Comparison of ENCODE assay signal across 18 mouse cellular contexts in genomic region chr16:63287655-63288054, GRCm38 (mm10).
DNase-seq lines count a peak whose midpoint lies in the region; ATAC-seq and TF ChIP-seq lines count a peak whose summit lies in the region.
"Had no signal": no experiment of that assay in that cellular context is flagged by ENCODE, and none has a peak within 500 bp of the region (broad histone marks: within the 10 kb centered on the region; RNA-seq: fewer than 3 reads in every experiment).

No protein-coding gene starts in this region.

- no peak for TF ChIP-seq POLR2A in kidney, adult 2 months (IDR thresholded peaks at IDR 0.05; ENCODE audit: low read depth, low read length)

- H3K27me3 ChIP-seq in kidney, embryonic 16.5 days (ENCODE audit: insufficient read depth, low read length): no peaks in the 10 kb centered on the region
- H3K27me3 ChIP-seq in kidney, adult 2 months (replicated peaks; ENCODE audit: control insufficient read depth, insufficient read depth, low read length): no peaks in the 10 kb centered on the region
- H3K27me3 ChIP-seq in limb, embryonic 10.5 days (ENCODE audit: low read depth, poor library complexity, severe bottlenecking): no peaks in the 10 kb centered on the region
- no peaks in the 10 kb centered on the region for H3K27me3 ChIP-seq in hindbrain, embryonic 13.5 days
- H3K27me3 ChIP-seq: heart, embryonic 12.5 days; liver, embryonic 15.5 days; midbrain, embryonic 13.5 days had no signal

- no peaks in the 10 kb centered on the region for H3K4me1 ChIP-seq in kidney, embryonic 16.5 days (ENCODE audit: insufficient read depth, low read length)
- H3K4me1 ChIP-seq in kidney, adult 2 months (ENCODE audit: control insufficient read depth, insufficient read depth, low read length): no peaks in the 10 kb centered on the region
- H3K4me1 ChIP-seq in limb, embryonic 10.5 days: peaks cover 24% of the 10 kb centered on the region
- H3K4me1 ChIP-seq in hindbrain, embryonic 13.5 days (replicated peaks): no peaks in the 10 kb centered on the region
- H3K4me1 ChIP-seq: heart, embryonic 12.5 days; liver, embryonic 15.5 days; midbrain, embryonic 13.5 days had no signal

- WGBS in kidney, embryonic 16.5 days: 57% methylated on average over 7 of the region's 7 CpGs
- 50% methylated on average over 7 of the region's 7 CpGs for WGBS in kidney, adult 2 months
- WGBS in limb, embryonic 10.5 days: 44% methylated on average over 7 of the region's 7 CpGs
- 85% methylated on average over 7 of the region's 7 CpGs for WGBS in hindbrain, embryonic 13.5 days

- no peaks in the 10 kb centered on the region for H3K9me3 ChIP-seq in kidney, embryonic 16.5 days (ENCODE audit: low read length)
- H3K9me3 ChIP-seq in limb, embryonic 10.5 days (replicated peaks): no peaks in the 10 kb centered on the region
- H3K9me3 ChIP-seq in hindbrain, embryonic 13.5 days: no peaks in the 10 kb centered on the region
- H3K9me3 ChIP-seq: heart, embryonic 12.5 days; liver, embryonic 15.5 days; midbrain, embryonic 13.5 days had no signal

- H3K4me2 ChIP-seq in kidney, embryonic 16.5 days (replicated peaks; ENCODE audit: low read depth, low read length): no peak overlapping the region; the same call in 1 of the 2 replicates
- H3K4me2 ChIP-seq in hindbrain, embryonic 13.5 days: no peak overlapping the region
- H3K4me2 ChIP-seq: heart, embryonic 12.5 days; liver, embryonic 15.5 days; midbrain, embryonic 13.5 days had no signal

- H3K27ac ChIP-seq in kidney, embryonic 16.5 days (ENCODE audit: low read length): no peak overlapping the region
- H3K27ac ChIP-seq in kidney, adult 2 months (ENCODE audit: insufficient read depth, low read depth, low read length): no peak overlapping the region
- H3K27ac ChIP-seq in limb, embryonic 10.5 days: no peak overlapping the region
- no peak overlapping the region for H3K27ac ChIP-seq in hindbrain, embryonic 13.5 days
- H3K27ac ChIP-seq: hindbrain, postnatal 0 days; liver, embryonic 15.5 days; midbrain, embryonic 13.5 days had no signal

- no peak for DNase-seq in kidney, adult 2 months
- DNase-seq in urinary bladder, postnatal 14 days (ENCODE audit: low spot score): peak; percentile 13
- DNase-seq in urinary bladder, postnatal 4 days (ENCODE audit: low spot score in 2 of 2): no peak
- peak; percentile 62 for DNase-seq in limb, embryonic 10.5 days (ENCODE audit: low spot score)
- no peak for DNase-seq in layer of hippocampus, postnatal 14 days (ENCODE audit: low spot score in 2 of 2)
- no peak for DNase-seq in cerebellum, postnatal 14 days
- DNase-seq: adrenal gland, postnatal 14 days; cerebellum, adult 18-20 months; heart, postnatal 36 days; kidney, postnatal 25 days; thymus, postnatal 36 days had no signal

- TF ChIP-seq CTCF in kidney, adult 2 months (conservative IDR thresholded peaks at IDR 0.05; ENCODE audit: insufficient read depth, insufficient read length, low read depth, low read length): no peak

- no peak overlapping the region for H3K9ac ChIP-seq in kidney, embryonic 16.5 days (replicated peaks; ENCODE audit: low read length)
- no peak overlapping the region for H3K9ac ChIP-seq in hindbrain, embryonic 13.5 days
- H3K9ac ChIP-seq: heart, embryonic 12.5 days; liver, embryonic 15.5 days; midbrain, embryonic 13.5 days had no signal

- ATAC-seq in kidney, embryonic 16.5 days (ENCODE audit: low FRiP score, low TSS enrichment): peak; percentile 80; the same call in 1 of the 2 replicates
- no peak for ATAC-seq in hindbrain, embryonic 13.5 days (ENCODE audit: low FRiP score)
- ATAC-seq: forebrain, embryonic 16.5 days; hindbrain, postnatal 0 days; midbrain, embryonic 13.5 days had no signal

- no peaks in the 10 kb centered on the region for H3K36me3 ChIP-seq in kidney, embryonic 16.5 days (ENCODE audit: insufficient read depth, low read length)
- no peaks in the 10 kb centered on the region for H3K36me3 ChIP-seq in kidney, adult 2 months (ENCODE audit: control insufficient read depth, insufficient read depth, low read length)
- no peaks in the 10 kb centered on the region for H3K36me3 ChIP-seq in limb, embryonic 10.5 days
- no peaks in the 10 kb centered on the region for H3K36me3 ChIP-seq in hindbrain, embryonic 13.5 days
- H3K36me3 ChIP-seq: heart, embryonic 12.5 days; liver, embryonic 15.5 days; midbrain, embryonic 13.5 days had no signal

- H3K4me3 ChIP-seq in kidney, embryonic 16.5 days (ENCODE audit: low read length): no peak overlapping the region
- no peak overlapping the region for H3K4me3 ChIP-seq in kidney, adult 2 months (ENCODE audit: insufficient read depth, low read depth, low read length)
- no peak overlapping the region for H3K4me3 ChIP-seq in limb, embryonic 10.5 days
- H3K4me3 ChIP-seq in hindbrain, embryonic 13.5 days: no peak overlapping the region
- H3K4me3 ChIP-seq: heart, embryonic 12.5 days; liver, embryonic 15.5 days; midbrain, embryonic 13.5 days had no signal

Comparison
In these comparisons a context has a peak if more than half of its experiments do, and no peak if none do; other contexts are left out.
1. DNase-seq: peak in urinary bladder, postnatal 14 days (single experiment) and limb, embryonic 10.5 days (single experiment); none in kidney, adult 2 months (single experiment), urinary bladder, postnatal 4 days (0 of 2), layer of hippocampus, postnatal 14 days (0 of 2) and cerebellum, postnatal 14 days (0 of 2).